Mouse (Mus musculus) adrenal gland, adult 10 weeks (tissue): ENCODE measurements around the gene Tgfbr3. TPM values are rescaled to one million over a fixed set of nuclear protein-coding genes. Genes with fewer than 3 reads are reported as not detected.

Experiments used
- polyA plus RNA-seq: library from polyadenylated mRNA; stranded (reverse); fragments of 350-450 nt; fragmentation: Illumina TruSeq; extraction: RNeasy Lipid Tissue Mini Kit (QIAGEN cat#74804); gene quantifications from one replicate; pipeline ENCODE4 v1.2.3, GENCODE M21; 2014; ENCODE audit warnings: low read depth, low replicate concordance

Tgfbr3 gene
- 168 TPM for polyA plus RNA-seq

GRCm38 (mm10) chr5:107289234-107289764 lies at the start of gene Tgfbr3:
TSS of gene Tgfbr3 (minus strand) at chr5:107289629.

GRCm38 (mm10) chr5:107330916-107331421 lies 41.5 kb upstream of the Tgfbr3 start, which contains the start of gene Brdt:
TSS of gene Brdt (plus strand) at chr5:107331159.

Other genes starting within 250 kb of the Tgfbr3 start
- gene Brdt, start 41.5 kb upstream of the Tgfbr3 start, polyA plus RNA-seq = 8.0 TPM
- gene Ephx4, start 113.1 kb upstream of the Tgfbr3 start, polyA plus RNA-seq = 2.7 TPM
- gene Lpcat2b, start 141.9 kb upstream of the Tgfbr3 start, polyA plus RNA-seq = not detected
- gene Btbd8, start 148.4 kb upstream of the Tgfbr3 start, polyA plus RNA-seq = 12.5 TPM
- not detected for gene Gm42669, start 218.0 kb upstream of the Tgfbr3 start, polyA plus RNA-seq
- gene 1700028K03Rik, start 245.1 kb upstream of the Tgfbr3 start, polyA plus RNA-seq = not detected